8 mouse cellular contexts compared by ENCODE assay signal in genomic region chr8:37063764-37064331, GRCm38 (mm10).
DNase-seq lines count a peak whose midpoint lies in the region; ATAC-seq and TF ChIP-seq lines count a peak whose summit lies in the region.

No protein-coding gene starts in this region.

- 23% methylated on average over 12 of the region's 12 CpGs for WGBS in forebrain, embryonic 14.5 days
- WGBS in hindbrain, embryonic 12.5 days = 23% methylated on average over 12 of the region's 12 CpGs
- WGBS in lung, postnatal 0 days = 14% methylated on average over 12 of the region's 12 CpGs

- no peak overlapping the region for H3K27ac ChIP-seq in forebrain, embryonic 14.5 days (ENCODE audit: low read depth, low read length)
- no peak overlapping the region for H3K27ac ChIP-seq in hindbrain, embryonic 12.5 days
- H3K27ac ChIP-seq in layer of hippocampus, adult 2 months = no peak overlapping the region
- H3K27ac ChIP-seq in lung, postnatal 0 days (ENCODE audit: low read length) = no peak overlapping the region

- peak; percentile 76 for ATAC-seq in forebrain, embryonic 14.5 days
- peak; percentile 77 for ATAC-seq in hindbrain, embryonic 12.5 days (ENCODE audit: low FRiP score)
- ATAC-seq in lung, postnatal 0 days = peak; percentile 57

- no peak for TF ChIP-seq EP300 in lung, postnatal 0 days (IDR thresholded peaks at IDR 0.05)

- H3K27me3 ChIP-seq in forebrain, embryonic 14.5 days (replicated peaks; ENCODE audit: control insufficient read depth, insufficient read depth, low read length) = no peaks in the 10 kb centered on the region
- H3K27me3 ChIP-seq in hindbrain, embryonic 12.5 days = no peaks in the 10 kb centered on the region
- H3K27me3 ChIP-seq in lung, postnatal 0 days (replicated peaks; ENCODE audit: insufficient read depth, low read length) = no peaks in the 10 kb centered on the region

- no peak overlapping the region for H3K9ac ChIP-seq in forebrain, embryonic 14.5 days (ENCODE audit: low read length)
- H3K9ac ChIP-seq in hindbrain, embryonic 12.5 days = no peak overlapping the region
- H3K9ac ChIP-seq in lung, postnatal 0 days (replicated peaks; ENCODE audit: low read depth) = no peak overlapping the region

- peak; percentile 32 for DNase-seq in Muller cell, postnatal 12 days (ENCODE audit: inconsistent ontology term)
- peak; percentile 29 for DNase-seq in c-Kit-positive CD71-positive TER-119-negative erythroid progenitor cells, embryonic 14.5 days (ENCODE audit: low read depth)
- peak; percentile 89 for DNase-seq in forebrain, embryonic 14.5 days (ENCODE audit: low spot score)
- peak; percentile 61 to 78 for DNase-seq in layer of hippocampus, adult 2 months (ENCODE audit: low spot score in 2 of 2)
- peak; percentile 84 for DNase-seq in lung, postnatal 0 days (ENCODE audit: low spot score)
- peak; percentile 90 for DNase-seq in retina, embryonic 14.5 days (ENCODE audit: low spot score)
- peak; percentile 47 to 84 for DNase-seq in urinary bladder, postnatal 4 days (ENCODE audit: low spot score in 2 of 2)

- H3K4me2 ChIP-seq in forebrain, embryonic 14.5 days (ENCODE audit: low read length) = no peak overlapping the region
- no peak overlapping the region for H3K4me2 ChIP-seq in hindbrain, embryonic 12.5 days (replicated peaks)
- no peak overlapping the region for H3K4me2 ChIP-seq in lung, postnatal 0 days (replicated peaks; ENCODE audit: low read depth, low read length)

- TF ChIP-seq CTCF in layer of hippocampus, adult 2 months (conservative IDR thresholded peaks at IDR 0.05) = peak; percentile 91
- peak; percentile 91 for TF ChIP-seq CTCF in lung, postnatal 0 days (IDR thresholded peaks at IDR 0.05)

- H3K9me3 ChIP-seq in forebrain, embryonic 14.5 days (replicated peaks; ENCODE audit: control insufficient read depth, low read length) = no peaks in the 10 kb centered on the region
- H3K9me3 ChIP-seq in hindbrain, embryonic 12.5 days (replicated peaks) = no peaks in the 10 kb centered on the region
- H3K9me3 ChIP-seq in lung, postnatal 0 days (ENCODE audit: low read length) = no peaks in the 10 kb centered on the region

- no peaks in the 10 kb centered on the region for H3K36me3 ChIP-seq in forebrain, embryonic 14.5 days (ENCODE audit: control insufficient read depth, insufficient read depth, low read length)
- no peaks in the 10 kb centered on the region for H3K36me3 ChIP-seq in hindbrain, embryonic 12.5 days
- H3K36me3 ChIP-seq in lung, postnatal 0 days (ENCODE audit: insufficient read depth, low read length) = no peaks in the 10 kb centered on the region

- H3K4me1 ChIP-seq in forebrain, embryonic 14.5 days (ENCODE audit: control insufficient read depth, insufficient read depth, low read length) = no peaks in the 10 kb centered on the region
- H3K4me1 ChIP-seq in hindbrain, embryonic 12.5 days = no peaks in the 10 kb centered on the region
- H3K4me1 ChIP-seq in lung, postnatal 0 days (ENCODE audit: insufficient read depth, low read depth, low read length) = no peaks in the 10 kb centered on the region

- H3K4me3 ChIP-seq in forebrain, embryonic 14.5 days (ENCODE audit: low read depth, low read length) = no peak overlapping the region
- no peak overlapping the region for H3K4me3 ChIP-seq in hindbrain, embryonic 12.5 days
- no peak overlapping the region for H3K4me3 ChIP-seq in layer of hippocampus, adult 2 months
- H3K4me3 ChIP-seq in lung, postnatal 0 days (ENCODE audit: low read depth, low read length) = no peak overlapping the region

Comparison
In these comparisons a context has a peak if more than half of its experiments do, and no peak if none do; other contexts are left out.
1. DNase-seq: peak in every context shown above with its lines; median percentile 90 in retina, embryonic 14.5 days; 89 in forebrain, embryonic 14.5 days; 84 in lung, postnatal 0 days; 70 in layer of hippocampus, adult 2 months; 66 in urinary bladder, postnatal 4 days; 32 in Muller cell, postnatal 12 days; 29 in c-Kit-positive CD71-positive TER-119-negative erythroid progenitor cells, embryonic 14.5 days.